Mouse (Mus musculus) heart, adult 2 months (tissue): Measurements from ENCODE around the gene Fdxr. TPM values are rescaled to one million over a fixed set of nuclear protein-coding genes. Genes with fewer than 3 reads are reported as not detected.

Experiments
- DNase-seq, 2 experiments: peaks; one replicate each; pipeline ENCODE4 v3.0.0; 2021
- H3K27ac ChIP-seq: fragments of 200-600 bp; 2 replicates; pipeline ENCODE4 v1.8.1; 2022
- H3K27me3 ChIP-seq: fragments of 200-500 bp; 2 replicates; pipeline ENCODE4 v1.6.1; 2012; ENCODE audit warnings: mild to moderate bottlenecking, low read length, inconsistent platforms, mixed read lengths; ENCODE audit not compliant: control insufficient read depth, insufficient read depth
- H3K36me3 ChIP-seq: fragments of 200-500 bp; 2 replicates; pipeline ENCODE4 v1.6.1; 2012; ENCODE audit warnings: low read length, inconsistent platforms; ENCODE audit not compliant: control insufficient read depth, insufficient read depth
- H3K4me1 ChIP-seq: fragments of 200-500 bp; 2 replicates; pipeline ENCODE4 v1.6.1; 2011; ENCODE audit warnings: low read length; ENCODE audit not compliant: control insufficient read depth, insufficient read depth
- H3K4me3 ChIP-seq: fragments of 200-600 bp; 2 replicates; pipeline ENCODE4 v1.8.1; 2022
- H3K79me2 ChIP-seq: fragments of 200-500 bp; replicated peaks from 2 replicates; pipeline ENCODE4 v1.6.1; 2012; ENCODE audit warnings: mild to moderate bottlenecking, inconsistent platforms, low read length, moderate library complexity, mixed read lengths; ENCODE audit not compliant: control insufficient read depth, insufficient read depth
- H3K9ac ChIP-seq: fragments of 200-500 bp; 2 replicates; pipeline ENCODE4 v1.6.1; 2012; ENCODE audit warnings: low read depth, mild to moderate bottlenecking, control low read depth, inconsistent platforms, low read length, mixed read lengths
- CTCF ChIP-seq: fragments of 200-600 bp; IDR thresholded peaks from 2 replicates; pipeline ENCODE4 v1.8.1; 2022; ENCODE audit warnings: antibody characterized with exemption, mild to moderate bottlenecking, moderate library complexity
- EP300 ChIP-seq: fragments of 200-500 bp; IDR thresholded peaks from 2 replicates; pipeline ENCODE4 v1.6.1; 2011; ENCODE audit warnings: low read depth, low read length, control low read depth; ENCODE audit not compliant: insufficient read depth
- POLR2A ChIP-seq: fragments of 200-500 bp; IDR thresholded peaks from 2 replicates; pipeline ENCODE4 v1.6.1; 2011; ENCODE audit warnings: mild to moderate bottlenecking, low read depth, low read length, control low read depth; ENCODE audit not compliant: insufficient read depth
- WGBS: fragments of 180-500 bp; shearing (Covaris S2); methylation state at CpG from one replicate; pipeline ENCODE4 v1.1.7; 2018; 5-methylcytosine and 5-hydroxymethylcytosine counted together
- intact Hi-C: fragments of 180-260 bp; cut with DNase I; formaldehyde crosslinking; loops from one replicate; pipeline ENCODE4 v1.15.1; 2025
- polyA plus RNA-seq: library from polyadenylated mRNA; depleted of rRNA; stranded (reverse); fragments of >200 nt; gene quantifications from 2 replicates; pipeline ENCODE4 v1.2.3, GENCODE M21; 2012
- total RNA-seq, 2 experiments: library from RNA; stranded (reverse); gene quantifications; 2 replicates each; pipeline ENCODE4 v1.2.3; 2021

The Fdxr gene
- total and polyA plus RNA-seq, 3 experiments: 7.1 to 8.8 (median 8.4) TPM

DNA sequence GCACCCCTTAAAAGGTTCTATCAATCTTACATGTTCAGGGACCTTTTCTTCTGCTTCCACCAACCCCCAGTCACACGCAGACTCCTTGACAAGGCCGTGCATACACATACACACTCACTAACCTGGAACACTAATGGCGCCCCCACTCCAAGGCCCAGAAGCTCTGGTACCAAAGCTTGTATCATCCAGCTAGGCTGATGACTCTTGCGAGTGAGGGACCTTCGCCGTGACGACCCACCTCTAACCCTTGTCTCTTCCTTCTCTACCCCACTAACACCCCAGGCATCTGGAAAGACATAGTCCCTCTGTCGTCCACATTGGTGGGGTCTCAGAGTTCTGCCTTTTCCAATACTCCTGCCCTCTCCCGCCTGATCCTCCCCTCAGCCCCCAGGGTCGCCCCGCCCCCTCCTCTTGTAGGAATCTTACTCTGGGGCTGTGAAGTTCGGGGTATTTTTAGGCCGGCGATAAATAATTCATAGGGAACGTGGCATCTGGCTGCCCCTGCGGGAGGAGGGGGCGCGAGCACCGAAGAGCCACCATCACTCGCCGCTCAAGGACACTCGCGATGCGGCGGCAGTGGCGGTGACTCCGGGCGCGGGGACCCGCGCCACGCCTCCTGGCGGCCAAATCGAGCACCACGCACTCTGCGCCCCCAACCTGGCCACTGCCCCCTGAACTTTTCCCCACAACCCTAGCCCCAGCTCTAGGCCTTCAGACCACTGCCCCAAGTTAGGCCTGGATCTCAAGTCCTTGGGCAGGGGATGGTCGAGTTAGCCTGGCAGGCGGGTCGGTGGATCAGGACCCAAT lies 11.8 kb downstream of the Fdxr start:
- Histone ChIP-seq H3K4me3 (no peak overlapping the region), H3K9ac (no peak overlapping the region)

DNA sequence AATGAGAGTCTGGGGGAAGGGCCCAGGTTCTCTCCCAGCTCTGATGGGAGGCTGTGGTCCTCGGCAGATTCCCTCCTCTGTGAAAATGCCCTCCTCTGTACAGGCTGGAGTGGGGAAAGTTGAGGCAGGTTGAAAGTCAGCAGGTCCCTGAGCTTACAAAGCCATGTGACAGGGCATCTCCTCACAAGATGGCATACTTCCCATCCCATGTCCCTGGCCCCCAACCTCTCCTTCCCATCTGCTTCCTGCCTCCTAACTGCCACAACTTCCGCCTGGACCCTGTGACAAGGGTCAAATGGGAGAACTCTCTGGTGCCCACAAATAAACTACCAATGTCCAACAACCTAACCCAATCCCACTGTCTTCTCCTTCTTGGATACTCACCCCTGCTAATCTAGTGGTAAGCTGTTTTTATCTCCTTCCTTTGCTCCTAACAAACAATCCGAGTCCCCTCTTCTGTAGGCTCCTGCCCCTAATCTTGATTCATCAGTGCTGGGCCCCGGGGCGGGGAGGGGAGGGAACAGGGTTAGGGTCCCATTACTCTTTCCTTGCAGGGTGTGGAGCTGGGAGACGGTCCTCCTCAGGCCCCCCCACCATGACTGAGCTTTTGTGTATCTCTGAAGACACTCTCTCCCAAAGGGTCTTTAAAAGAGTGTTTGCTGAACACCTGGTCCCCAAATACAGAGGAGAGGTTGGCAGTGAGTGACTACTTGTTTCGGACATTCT lies 12.6 kb downstream of the Fdxr start:
- Histone ChIP-seq H3K9ac (no peak overlapping the region), H3K27ac (no peak overlapping the region), H3K79me2 (no peaks in the 10 kb centered on the region), H3K4me3 (no peak overlapping the region), H3K4me1 (no peaks in the 10 kb centered on the region), H3K27me3 (peaks cover 9% of the 10 kb centered on the region), H3K36me3 (no peaks in the 10 kb centered on the region)
- no peak for TF ChIP-seq POLR2A
- no peak for TF ChIP-seq CTCF
- no peak for TF ChIP-seq EP300
- intact Hi-C loops: no loop called here
- 78% methylated on average over 7 of the region's 7 CpGs for WGBS
- no peak for DNase-seq

More for the DNA sequence above, 11.8 kb downstream of the Fdxr start:
- no peaks in the 10 kb centered on the region for H3K79me2 ChIP-seq
- no peak overlapping the region for H3K27ac ChIP-seq
- peaks cover 9% of the 10 kb centered on the region for H3K27me3 ChIP-seq
- H3K4me1 ChIP-seq: no peaks in the 10 kb centered on the region
- intact Hi-C loops: no loop called here
- no peak for TF ChIP-seq POLR2A
- peak; percentile 70 for TF ChIP-seq CTCF
- TF ChIP-seq EP300: no peak
- no peak for DNase-seq
- H3K36me3 ChIP-seq: no peaks in the 10 kb centered on the region
- WGBS: 15% methylated on average over 39 of the region's 39 CpGs

DNA sequence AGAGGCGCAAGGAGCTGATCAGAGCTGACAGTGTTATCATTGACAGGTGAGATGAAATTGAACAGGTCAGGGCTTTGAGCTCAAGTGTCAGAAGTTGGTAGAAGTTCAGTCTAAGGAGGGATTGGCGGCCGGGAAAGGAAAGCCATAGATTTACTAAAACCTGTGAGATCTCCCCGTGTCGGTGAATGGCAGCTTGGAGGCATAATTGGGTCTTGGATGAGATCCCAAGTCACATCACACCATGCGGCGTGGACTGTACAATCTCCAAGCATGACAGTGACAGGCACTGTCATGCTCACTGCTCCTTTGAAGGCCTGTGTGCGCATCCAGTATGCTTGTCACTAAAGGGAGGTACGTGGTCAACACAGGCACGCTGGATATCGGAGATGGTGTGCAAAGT lies 13.9 kb downstream of the Fdxr start:
- no peaks in the 10 kb centered on the region for H3K4me1 ChIP-seq
- WGBS: 69% methylated on average over 11 of the region's 11 CpGs
- no peaks in the 10 kb centered on the region for H3K36me3 ChIP-seq
- no peak for DNase-seq
- no peak overlapping the region for H3K4me3 ChIP-seq
- intact Hi-C loops: no loop called here
- H3K79me2 ChIP-seq: no peaks in the 10 kb centered on the region
- peaks cover 10% of the 10 kb centered on the region for H3K27me3 ChIP-seq
- no peak overlapping the region for H3K27ac ChIP-seq
- TF ChIP-seq POLR2A: no peak
- TF ChIP-seq EP300: no peak
- no peak for TF ChIP-seq CTCF
- no peak overlapping the region for H3K9ac ChIP-seq

DNA sequence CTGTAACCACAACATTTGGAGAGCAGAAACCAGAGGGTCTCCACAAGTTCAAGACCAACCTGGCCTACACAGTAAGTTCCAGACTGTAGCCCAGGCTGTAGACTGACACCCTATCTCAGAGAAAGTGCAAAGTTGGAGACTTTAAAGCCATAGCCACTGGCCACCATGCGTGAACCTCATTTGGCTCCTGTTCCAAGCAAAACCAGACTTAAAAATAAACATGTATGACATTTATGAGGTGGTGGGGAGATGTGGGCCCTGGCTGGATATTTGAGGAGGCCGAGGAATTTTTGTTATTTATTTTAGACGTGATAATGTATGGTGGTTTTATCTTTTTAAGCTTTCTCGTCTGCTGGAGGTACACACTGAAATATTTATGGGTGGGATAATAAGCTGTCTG lies 17.7 kb downstream of the Fdxr start:
- H3K79me2 ChIP-seq: no peaks in the 10 kb centered on the region
- intact Hi-C loops: no loop called here
- H3K27me3 ChIP-seq: peaks cover 5% of the 10 kb centered on the region
- no peak overlapping the region for H3K4me3 ChIP-seq
- no peaks in the 10 kb centered on the region for H3K36me3 ChIP-seq
- WGBS: 75% methylated on average over 4 of the region's 4 CpGs
- H3K9ac ChIP-seq: no peak overlapping the region
- H3K27ac ChIP-seq: no peak overlapping the region
- DNase-seq: no peak
- no peak for TF ChIP-seq CTCF
- no peak for TF ChIP-seq POLR2A
- no peaks in the 10 kb centered on the region for H3K4me1 ChIP-seq

- no peaks in the 10 kb centered on the region for H3K79me2 ChIP-seq
- H3K36me3 ChIP-seq: no peaks in the 10 kb centered on the region
- 17% methylated on average over 59 of the region's 59 CpGs for WGBS
- DNase-seq: no peak
- TF ChIP-seq CTCF (no peak), EP300 (no peak), POLR2A (no peak)
- no peaks in the 10 kb centered on the region for H3K4me1 ChIP-seq
- H3K27me3 ChIP-seq: peaks cover 5% of the 10 kb centered on the region
- H3K4me3 ChIP-seq: no peak overlapping the region
- intact Hi-C loops: no loop called here
- no peak overlapping the region for H3K27ac ChIP-seq
- H3K9ac ChIP-seq: no peak overlapping the region
Measured at GRCm38 (mm10) chr11:115257775-115258510, 18.9 kb downstream of the Fdxr start.
